Mouse (Mus musculus) olfactory bulb, adult 2 months (tissue): ENCODE results near the gene Igfals.

Experiments used
- CTCF ChIP-seq: fragments of 200-500 bp; IDR thresholded peaks from 2 replicates; pipeline ENCODE4 v1.5.1; 2012; ENCODE audit warnings: low read depth, mild to moderate bottlenecking, low read length, moderate library complexity; ENCODE audit not compliant: insufficient read depth
- POLR2A ChIP-seq: fragments of 200-500 bp; IDR thresholded peaks from 2 replicates; pipeline ENCODE4 v1.6.1; 2012; ENCODE audit warnings: mild to moderate bottlenecking, low read depth, low read length, moderate library complexity; ENCODE audit not compliant: insufficient read depth

GRCm38 (mm10) chr17:24913984-24914383, 48.2 kb downstream of the Igfals start:
- TF ChIP-seq POLR2A = no peak
- TF ChIP-seq CTCF = no peak
